Mouse (Mus musculus) Patski (cell line): ENCODE data around the gene Tox2. TPM values are rescaled to one million over a fixed set of nuclear protein-coding genes. Genes with fewer than 3 reads are reported as not detected.

Experiments
- ATAC-seq: fragments of 100-300 bp; one replicate; pipeline ENCODE4 v1.8.0; 2021
- CTCF ChIA-PET: fragments of 350-600 bp; sonication (Branson Sonifier 250); formaldehyde crosslinking; loops from one replicate; lab custom pipeline; 2022; ENCODE audit warnings: inconsistent platforms; lab: Charles Lee
- POLR2A ChIA-PET: fragments of 350-600 bp; sonication (Branson Sonifier 250); formaldehyde crosslinking; loops from one replicate; lab custom pipeline; 2022; ENCODE audit warnings: antibody characterized with exemption, inconsistent platforms; lab: Charles Lee
- DNase-seq: peaks from one replicate; pipeline ENCODE4 v3.0.0-alpha.2; 2011; ENCODE audit warnings: low read depth, low spot score
- H3K27me3 ChIP-seq: fragments of 371-371 bp; one replicate; pipeline ENCODE4 v1.5.1; 2021
- CTCF ChIP-seq: fragments of 100-300 bp; IDR thresholded peaks from one replicate; pipeline ENCODE4 v1.5.1; 2021
- in situ Hi-C: fragments of 300-500 bp; cut with MboI; formaldehyde crosslinking; loops from 3 replicates; pipeline ENCODE4 v1.11.1; 2018; ENCODE audit warnings: low pct_unique_long_range_greater_than_20kb, mixed read lengths
- polyA plus RNA-seq: library from polyadenylated mRNA; unstranded; gene quantifications from one replicate; pipeline ENCODE4 v1.2.3, GENCODE M21; 2021

Tox2 gene
- polyA plus RNA-seq, 1 experiment from 2014 or later: not detected

DNA sequence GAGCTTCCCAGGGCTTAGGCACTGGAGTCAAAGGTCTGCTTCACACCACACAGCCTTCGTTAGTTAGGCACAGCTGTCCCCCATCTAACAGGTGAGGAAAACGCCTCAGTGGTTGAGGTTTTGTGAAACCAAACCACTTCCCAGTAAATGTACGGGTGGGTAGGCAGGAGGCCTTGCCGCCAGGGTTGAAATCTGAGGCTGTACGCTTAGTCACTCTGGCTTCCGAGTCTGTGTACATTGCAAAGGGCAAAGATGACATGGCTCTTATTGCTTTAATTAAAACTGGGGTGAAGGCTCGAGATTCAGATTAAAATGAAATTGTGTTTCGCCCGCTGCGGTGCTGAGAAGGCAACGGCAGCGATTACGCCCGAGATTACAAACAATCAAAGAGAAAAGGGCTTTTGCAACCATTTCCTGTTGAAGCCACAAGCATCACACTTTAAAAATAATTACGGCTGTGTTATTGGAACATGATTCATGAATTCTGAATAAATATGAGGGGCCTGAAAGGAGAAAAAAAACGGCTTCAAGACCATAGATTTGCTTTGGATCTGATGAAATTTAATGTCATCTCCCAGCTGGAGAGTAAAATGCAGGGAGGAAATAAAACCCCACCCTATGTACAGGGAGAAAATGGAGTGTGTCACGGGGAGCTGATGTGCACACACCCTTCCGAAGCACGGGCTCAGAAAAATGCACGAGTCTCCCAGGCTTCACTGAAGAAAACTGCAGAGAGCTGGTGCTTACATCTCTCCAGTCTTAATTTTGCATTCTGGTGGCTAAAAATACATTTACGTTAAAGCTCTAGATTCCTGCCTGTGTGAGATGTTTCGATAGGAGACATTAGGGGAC is 50.5 kb downstream of the Tox2 start:
- ChIA-PET CTCF (no interaction called here), POLR2A (no interaction called here)
- DNase-seq (no peak), ATAC-seq (no peak)
- TF ChIP-seq CTCF: no peak
- in situ Hi-C loops: no loop called here
- peaks cover 9% of the 10 kb centered on the region for H3K27me3 ChIP-seq

DNA sequence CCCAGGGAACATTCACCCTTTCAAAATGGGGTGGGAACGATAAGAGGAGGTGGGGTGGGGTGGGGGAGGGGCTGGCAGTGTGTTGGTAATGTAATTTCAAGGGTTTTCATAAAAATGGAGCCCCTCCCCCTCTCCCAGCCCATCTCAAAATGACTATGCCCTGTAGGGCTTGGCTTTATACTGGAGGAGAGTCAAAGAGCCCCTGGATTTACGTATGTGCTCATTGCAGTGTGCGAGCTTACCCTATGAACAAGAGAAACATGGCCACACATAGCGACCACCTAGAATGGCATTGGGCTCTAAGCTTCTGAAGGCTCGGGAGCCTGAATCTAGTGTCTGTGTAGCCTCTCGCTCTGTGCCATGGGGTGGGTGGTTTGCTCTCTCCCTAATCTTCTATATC is 51.3 kb downstream of the Tox2 start:
- POLR2A ChIA-PET: no interaction called here
- CTCF ChIA-PET: no interaction called here
- DNase-seq (no peak), ATAC-seq (no peak)
- TF ChIP-seq CTCF: no peak
- peaks cover 7% of the 10 kb centered on the region for H3K27me3 ChIP-seq
- in situ Hi-C loops: no loop called here

DNA sequence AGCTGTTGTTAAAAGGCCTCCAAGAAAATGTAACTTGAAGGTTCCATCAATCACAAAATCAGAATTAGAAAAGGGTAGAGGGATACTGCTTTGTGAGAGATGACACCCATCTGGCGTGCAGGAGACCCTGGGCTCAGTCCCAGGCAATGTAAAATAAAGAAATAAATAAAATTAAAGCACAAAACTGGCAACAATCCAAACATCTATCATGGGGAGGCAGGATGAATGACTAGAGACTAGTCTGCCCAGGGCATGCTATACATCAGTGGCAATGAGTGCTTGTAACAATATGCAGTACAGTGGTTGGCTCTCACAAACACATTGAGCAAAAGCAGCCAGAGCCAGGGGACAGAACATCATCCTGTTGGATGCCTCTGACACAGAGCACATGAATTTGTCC is 53.8 kb downstream of the Tox2 start:
- no peak for TF ChIP-seq CTCF
- no peak for ATAC-seq
- CTCF ChIA-PET: no interaction called here
- POLR2A ChIA-PET: no interaction called here
- no peak for DNase-seq
- H3K27me3 ChIP-seq: peaks cover 10% of the 10 kb centered on the region
- in situ Hi-C loops: no loop called here

DNA sequence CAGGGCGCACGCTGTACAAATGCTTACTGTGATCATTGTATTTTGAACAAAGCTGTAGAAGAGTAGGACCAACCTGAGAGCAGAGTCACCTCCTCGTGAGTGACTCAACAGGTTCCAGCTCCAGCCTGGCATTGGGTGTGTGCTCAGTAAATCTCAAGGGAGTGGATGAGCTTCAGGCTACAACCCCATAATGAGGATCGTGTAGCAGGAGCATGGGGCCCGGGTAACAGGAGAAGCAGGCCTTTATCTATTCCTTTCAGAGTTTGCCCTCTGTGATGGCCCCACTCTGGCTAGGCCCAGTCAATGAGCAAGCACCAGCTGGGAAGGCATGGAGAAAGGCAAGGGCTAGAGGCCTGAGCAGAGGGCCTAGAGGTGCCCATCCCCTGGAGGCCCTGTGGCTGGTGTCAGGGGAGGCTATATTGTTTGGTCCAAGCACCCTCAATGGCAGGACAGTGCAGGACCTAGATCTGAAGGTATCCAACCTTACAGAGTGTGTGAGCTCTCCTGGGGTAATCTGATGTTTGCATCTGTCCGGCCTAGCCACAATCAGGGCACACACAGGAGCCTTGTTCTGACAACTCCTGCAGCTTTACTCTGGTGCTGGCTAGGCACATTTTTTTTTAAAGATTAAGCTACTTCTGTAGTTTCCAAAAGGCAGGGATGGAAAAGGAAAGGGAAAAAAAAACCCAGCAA is 58.6 kb downstream of the Tox2 start:
- TF ChIP-seq CTCF: no peak
- DNase-seq: no peak
- no peak for ATAC-seq
- POLR2A ChIA-PET: no interaction called here
- CTCF ChIA-PET: no interaction called here
- in situ Hi-C loops: no loop called here
- H3K27me3 ChIP-seq: peaks cover 5% of the 10 kb centered on the region

DNA sequence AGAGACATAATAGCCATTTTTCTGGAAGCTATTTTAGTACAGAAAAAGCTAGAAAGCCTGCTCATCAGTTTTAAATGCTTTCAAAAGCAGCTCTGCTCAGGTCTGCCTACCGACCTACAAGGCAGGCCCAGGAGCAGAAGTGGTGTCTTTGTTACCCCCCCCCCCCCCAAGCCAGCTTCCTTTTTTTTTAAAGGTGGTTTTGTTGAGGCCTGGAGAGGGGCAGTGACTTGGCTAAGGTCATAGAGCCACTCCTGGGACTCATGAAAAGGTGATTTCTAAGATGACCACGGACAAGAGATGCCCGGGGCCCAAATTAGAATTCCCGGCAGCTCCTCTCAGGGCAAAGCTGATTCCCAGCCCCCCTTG is 59.1 kb downstream of the Tox2 start:
- ATAC-seq: no peak
- POLR2A ChIA-PET: interaction anchor here (0.5 kb wide), 1 partner anchor 12 kb away, joined by 3 read pairs; no protein-coding TSS in a partner anchor
- no peak for DNase-seq
- in situ Hi-C loops: no loop called here
- H3K27me3 ChIP-seq: peaks cover 5% of the 10 kb centered on the region
- CTCF ChIA-PET: no interaction called here
- TF ChIP-seq CTCF: no peak

DNA sequence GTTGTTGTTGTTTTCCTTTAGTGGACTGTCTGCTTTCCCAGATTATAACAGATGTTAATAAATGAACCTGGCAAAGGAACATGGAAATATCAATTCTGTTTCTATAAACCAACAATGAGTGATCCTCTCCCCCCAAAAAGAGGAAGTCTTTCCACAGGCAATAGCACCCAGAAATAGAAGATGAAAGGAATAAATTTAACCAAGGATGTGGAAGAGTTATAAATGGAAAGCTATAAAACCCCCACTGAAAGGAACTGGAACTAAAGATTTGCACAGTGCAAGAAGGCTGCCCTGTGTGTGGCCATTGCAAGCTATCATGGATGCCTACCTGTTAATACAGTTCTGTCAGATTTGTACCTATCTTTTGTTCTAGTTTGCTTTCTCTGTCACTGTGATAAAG is 64.2 kb downstream of the Tox2 start:
- ChIA-PET POLR2A (no interaction called here), CTCF (no interaction called here)
- no peak for TF ChIP-seq CTCF
- no peak for DNase-seq
- in situ Hi-C loops: no loop called here
- peaks cover 12% of the 10 kb centered on the region for H3K27me3 ChIP-seq
- no peak for ATAC-seq

DNA sequence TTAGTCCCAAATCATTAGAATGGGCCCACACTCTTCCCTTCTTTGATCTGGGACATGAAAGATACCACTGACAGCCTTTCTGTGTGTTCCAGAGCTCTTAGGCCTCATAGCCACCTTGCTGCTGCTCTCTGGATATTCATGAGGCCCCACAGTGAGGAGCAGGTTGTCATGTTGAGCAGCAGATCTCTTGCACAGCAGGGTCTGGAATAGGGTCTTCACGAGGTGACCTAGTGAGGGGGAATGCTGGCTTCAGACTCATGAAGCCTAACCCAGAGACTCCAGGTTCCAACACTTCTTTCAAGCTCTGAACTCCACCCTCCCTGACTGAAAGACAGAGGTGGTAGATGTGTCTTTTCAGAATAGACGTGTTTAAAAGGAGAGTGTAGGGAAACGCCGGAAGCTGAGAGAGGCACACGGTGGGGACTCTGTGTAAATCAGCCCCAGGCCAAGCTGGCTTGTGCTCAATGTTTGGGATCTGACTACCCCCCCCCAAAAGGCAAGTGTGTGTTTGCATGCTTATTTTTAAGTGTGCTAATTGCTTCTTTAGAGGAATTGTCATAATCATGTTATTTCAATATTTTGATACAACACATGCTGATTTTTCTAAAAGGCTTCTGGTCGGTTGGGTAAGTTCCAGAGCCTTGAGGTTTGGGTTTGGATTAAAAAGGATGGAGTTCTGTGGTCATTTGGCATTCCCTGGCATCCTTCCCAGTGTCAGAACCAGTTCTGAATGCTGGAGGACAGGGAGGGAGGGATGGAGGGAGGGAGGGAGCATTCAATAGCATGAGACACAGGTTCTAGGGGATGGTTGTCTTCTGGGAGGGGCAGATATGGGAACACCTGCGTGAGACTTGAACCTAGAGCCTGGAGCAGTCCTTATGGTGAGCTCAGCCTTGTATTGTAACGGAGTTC is 68.9 kb downstream of the Tox2 start:
- ATAC-seq (no peak), DNase-seq (no peak)
- ChIA-PET CTCF (no interaction called here), POLR2A (no interaction called here)
- H3K27me3 ChIP-seq: peaks cover 32% of the 10 kb centered on the region
- no peak for TF ChIP-seq CTCF
- in situ Hi-C loops: no loop called here

DNA sequence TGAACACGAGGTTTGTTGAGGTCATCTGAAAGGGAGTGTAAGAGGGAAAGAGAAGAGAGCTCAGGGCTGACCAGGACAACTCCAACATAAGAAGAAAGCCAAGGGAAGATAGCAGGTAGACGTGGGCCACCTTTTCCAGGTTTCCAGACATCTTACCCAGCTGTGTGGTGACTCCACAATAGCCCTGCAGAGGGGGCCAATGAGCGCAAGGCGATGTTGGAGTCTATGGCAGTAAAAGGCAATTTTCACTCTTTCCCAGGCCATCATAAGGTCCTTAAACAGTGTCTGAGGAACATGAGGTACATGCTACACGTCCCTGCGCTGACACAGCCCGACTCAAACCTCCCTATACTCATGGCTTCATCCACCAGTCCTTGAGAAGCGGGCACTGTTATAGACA is 70.9 kb downstream of the Tox2 start:
- ATAC-seq (no peak), DNase-seq (no peak)
- in situ Hi-C loops: no loop called here
- peaks cover 29% of the 10 kb centered on the region for H3K27me3 ChIP-seq
- CTCF ChIA-PET: no interaction called here
- no peak for TF ChIP-seq CTCF
- POLR2A ChIA-PET: interaction anchor here (0.7 kb wide), 1 partner anchor 12 kb away, joined by 3 read pairs; no protein-coding TSS in a partner anchor

DNA sequence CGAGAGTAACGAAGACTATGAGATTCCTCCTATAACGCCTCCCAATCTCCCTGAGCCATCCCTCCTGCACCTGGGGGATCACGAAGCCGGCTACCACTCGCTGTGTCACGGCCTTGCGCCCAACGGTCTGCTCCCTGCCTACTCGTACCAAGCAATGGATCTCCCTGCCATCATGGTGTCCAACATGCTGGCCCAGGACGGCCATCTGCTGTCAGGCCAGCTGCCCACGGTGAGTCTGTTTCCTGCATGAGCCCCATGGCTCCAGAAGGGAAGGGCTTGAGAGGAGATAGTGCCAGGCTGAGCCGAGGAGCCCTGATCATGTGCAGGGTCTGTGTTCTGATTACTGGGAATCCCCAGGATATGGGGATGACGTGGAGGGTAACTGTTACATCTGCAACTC is 73.1 kb downstream of the Tox2 start:
- ATAC-seq (no peak), DNase-seq (no peak)
- POLR2A ChIA-PET: no interaction called here
- CTCF ChIA-PET: no interaction called here
- H3K27me3 ChIP-seq: peaks cover 29% of the 10 kb centered on the region
- in situ Hi-C loops: no loop called here
- no peak for TF ChIP-seq CTCF

DNA sequence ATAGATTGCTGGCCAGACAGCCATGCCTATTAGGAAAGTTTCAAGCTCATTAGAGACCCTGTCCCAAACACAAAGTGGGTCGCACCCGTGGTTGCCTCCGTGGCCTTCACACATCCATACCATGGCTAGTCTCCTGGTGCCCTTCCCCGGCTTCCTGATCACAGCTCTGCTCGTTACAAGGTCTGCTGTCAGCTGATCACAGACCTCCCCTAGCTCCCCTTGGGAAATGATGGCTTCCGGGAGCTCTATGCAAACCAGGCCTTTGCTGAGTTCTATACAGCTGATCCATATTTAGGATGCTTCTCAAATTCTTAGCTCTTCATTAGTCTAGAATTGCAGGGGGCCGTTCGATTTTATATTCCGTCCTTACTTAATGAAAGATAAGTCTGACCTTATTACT is 75.1 kb downstream of the Tox2 start:
- no peak for TF ChIP-seq CTCF
- in situ Hi-C loops: no loop called here
- DNase-seq (no peak), ATAC-seq (no peak)
- ChIA-PET POLR2A (no interaction called here), CTCF (no interaction called here)
- peaks cover 32% of the 10 kb centered on the region for H3K27me3 ChIP-seq
